Mouse (Mus musculus): ENCODE results near the gene Tbc1d9b.

Tbc1d9b gene

DNA sequence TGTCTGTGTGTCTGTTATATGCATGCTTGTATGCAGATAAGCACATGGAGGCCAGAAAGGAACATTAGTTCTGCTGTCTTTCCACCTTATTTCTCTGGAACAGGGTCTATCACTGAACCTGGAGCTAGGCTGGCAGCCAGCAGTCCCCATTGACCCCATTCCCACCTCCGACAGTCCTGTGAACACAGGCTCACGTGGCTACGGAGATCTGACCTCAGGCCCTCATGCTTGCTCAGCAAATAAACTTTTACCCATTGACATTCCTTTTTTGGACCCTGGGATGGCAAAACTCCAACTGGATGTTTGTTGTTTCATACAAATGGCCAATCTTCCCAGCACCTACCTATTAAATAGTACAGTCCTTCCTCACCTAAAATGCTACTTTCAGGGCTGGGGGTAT is 45.2 kb downstream of the Tbc1d9b start:
- in situ Hi-C loops (cut with MboI, MseI): no loop called here

DNA sequence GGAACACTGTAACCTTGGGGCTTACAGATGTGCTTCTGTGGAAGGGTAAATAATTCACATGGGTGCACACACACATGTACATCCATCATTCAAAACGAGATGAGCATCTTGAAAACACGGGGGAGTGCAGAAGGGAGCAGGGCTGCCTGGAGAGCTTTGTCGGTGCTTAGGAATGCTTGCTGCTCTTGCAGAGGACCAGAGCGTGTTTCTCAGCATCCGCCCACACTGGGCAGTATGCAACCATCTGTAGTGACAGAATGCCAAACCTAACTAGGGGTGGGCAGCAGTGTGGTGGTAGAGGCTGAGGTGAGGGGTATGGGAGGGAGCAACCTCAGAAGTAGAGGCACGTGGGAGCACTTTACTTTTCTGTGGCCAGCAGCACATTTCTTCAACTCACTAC is 45.9 kb downstream of the Tbc1d9b start:
- in situ Hi-C loops (cut with MboI, MseI): no loop called here

DNA sequence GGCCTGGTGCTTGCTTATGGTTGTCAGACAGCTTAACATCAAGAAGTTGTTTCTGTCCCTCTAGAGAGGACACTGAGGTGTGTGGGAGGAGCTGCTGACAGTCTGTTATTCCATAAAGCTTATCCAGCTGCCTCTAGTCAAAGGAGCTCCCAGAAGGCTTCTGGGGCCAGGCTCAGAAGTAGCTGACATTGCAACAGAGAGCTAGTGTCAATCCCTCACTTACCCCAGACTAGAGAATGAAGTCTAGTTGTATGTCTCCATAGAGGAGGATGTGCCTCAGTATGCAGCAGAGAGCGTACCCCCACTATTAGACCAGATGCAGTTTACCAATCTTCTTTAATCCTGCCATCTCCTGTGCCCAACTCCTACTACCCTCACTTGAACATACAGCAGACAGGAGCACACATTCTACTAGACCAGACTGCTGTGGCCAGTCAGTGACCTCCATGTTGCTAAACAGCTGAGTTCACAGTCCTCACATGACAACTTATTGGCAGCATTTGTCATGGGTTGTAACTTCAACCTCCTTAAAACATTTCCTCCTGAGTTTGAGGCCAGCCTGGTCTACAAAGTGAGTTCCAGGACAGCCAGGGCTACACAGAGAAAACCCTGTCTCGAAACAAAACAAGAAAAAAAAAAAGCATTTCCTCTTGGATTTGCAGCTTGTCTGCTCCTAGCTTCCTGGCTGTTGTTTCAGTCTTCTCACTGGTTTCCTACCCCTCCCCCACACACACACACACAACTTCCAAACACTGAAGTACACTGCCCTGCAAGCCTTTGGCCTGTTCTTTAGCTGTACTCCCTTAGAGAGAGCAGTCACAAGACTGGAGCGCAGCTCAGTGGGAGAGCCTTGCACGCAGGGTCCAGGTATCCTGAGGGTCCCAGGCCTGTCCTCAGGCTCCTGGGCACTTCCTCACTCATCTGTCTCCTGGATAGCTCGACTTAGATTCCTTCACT is 47.6 kb downstream of the Tbc1d9b start:
- in situ Hi-C loops (cut with MboI, MseI): no loop called here

DNA sequence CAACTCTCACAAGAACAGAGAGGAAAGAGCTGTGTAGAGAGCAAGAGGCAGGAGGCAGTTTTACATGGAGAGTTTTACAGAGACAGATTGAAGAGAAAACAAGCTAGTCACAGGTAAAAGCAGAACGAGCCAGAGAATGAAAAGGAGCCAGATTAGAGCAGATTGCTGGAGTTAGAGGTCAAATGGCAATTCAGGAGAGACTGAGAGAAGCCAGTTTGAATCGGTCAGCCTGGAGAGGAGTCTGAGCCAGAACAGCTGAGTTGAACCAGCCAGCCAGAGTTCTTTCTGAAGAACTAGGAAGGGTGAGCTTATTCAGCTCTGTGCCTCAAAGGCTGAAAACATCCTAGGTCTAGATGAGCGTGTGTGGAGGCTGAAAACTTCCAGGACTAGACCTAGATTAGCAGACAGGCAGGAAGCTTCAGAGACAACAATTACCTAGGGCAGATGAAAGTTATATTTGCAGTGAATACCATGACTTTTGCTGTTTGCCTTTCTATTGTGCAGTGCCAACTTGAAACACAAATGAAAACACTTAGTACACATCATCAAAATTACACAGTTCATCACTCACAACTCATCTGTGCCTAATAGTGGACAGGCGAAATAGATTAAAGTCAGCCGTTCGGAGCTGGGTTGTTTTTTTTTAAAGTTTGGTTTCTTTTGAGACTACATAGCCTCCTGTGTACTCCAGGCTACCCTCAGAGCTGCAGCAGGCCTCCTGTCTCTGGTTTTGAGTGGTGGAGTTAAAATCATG is 49.5 kb downstream of the Tbc1d9b start:
- in situ Hi-C loops (cut with MboI, MseI): no loop called here

DNA sequence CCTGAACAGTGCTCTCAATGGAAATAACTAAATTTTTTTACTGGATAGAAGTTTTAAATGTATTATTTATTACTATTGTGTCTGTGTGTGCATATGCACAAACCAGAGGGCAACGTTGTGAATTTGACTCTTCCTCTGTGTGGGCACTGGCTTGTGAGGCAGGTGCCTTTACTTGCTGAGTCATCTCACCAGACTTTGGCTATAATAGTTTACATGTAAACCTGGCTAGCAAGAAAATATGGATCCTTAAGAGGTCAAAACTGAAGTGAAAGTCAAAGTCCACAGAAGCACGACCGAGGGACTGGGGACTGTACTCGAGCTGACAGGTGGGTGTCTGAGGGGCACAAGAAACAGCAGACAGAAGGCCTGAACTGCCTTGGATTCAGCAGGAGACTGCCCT is 51.5 kb downstream of the Tbc1d9b start:
- in situ Hi-C loops (cut with MboI, MseI): no loop called here

DNA sequence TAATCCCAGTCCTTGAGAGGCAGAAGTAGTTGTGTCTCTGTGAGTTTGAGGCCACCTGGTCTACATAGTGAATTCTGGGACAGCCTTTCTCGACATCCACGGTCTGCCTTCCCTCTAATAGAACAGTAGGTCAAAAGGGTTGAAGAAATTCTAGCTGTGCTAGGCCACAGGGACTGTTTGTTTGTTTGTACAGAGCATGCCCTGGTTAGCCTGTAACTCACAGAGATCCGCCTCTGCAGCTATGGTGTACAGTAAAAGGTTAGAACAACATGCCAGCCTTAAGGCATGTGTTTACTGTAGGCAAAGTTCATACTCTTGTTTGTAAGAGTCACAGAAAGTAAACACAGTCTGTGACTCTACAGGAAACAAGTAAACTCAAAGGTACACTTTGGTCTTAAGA is 53.6 kb downstream of the Tbc1d9b start:
- in situ Hi-C loops (cut with MboI, MseI): no loop called here

DNA sequence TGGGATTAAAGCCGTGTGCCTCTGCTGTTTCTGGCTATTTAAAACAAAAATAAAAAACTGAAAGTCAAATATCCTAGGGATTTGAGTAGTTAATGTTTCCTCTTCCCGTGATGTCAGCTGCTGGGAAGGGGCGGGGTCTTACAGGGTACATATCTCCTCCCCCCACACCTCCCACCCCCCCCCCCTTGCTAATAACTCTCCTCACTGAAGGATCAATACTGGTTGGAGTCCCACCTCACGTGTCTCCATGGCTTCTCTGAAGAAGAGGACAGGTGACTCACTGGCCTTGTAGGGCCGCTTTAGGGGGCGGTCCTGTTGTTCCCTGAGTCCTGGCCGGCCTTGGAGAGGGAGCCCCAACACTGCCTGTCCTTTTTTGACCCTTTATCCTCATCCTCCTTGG is 57.5 kb downstream of the Tbc1d9b start:
- in situ Hi-C loops (cut with MboI, MseI): no loop called here

DNA sequence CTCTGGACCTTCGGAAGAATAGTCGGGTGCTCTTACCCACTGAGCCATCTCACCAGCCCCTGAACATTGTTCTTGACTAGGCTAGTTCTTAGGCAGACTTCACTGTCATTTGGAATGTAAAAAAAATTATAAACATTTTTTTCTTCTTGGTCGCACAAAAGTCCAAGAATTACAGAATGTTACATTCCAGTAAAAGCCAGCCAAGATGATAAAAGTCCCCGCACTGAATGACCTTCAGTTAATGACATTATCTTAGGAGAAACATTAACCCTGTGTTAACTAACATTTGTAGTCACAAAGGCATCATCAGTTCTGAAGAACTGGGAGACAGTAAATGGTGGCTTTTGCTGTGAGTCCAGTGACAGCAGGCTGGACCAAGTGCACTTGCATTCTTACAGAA is 59.2 kb downstream of the Tbc1d9b start:
- in situ Hi-C loops (cut with MboI, MseI): loop anchor here (10.0 kb wide), 1 partner anchor 936 kb away; no protein-coding TSS in a partner anchor

DNA sequence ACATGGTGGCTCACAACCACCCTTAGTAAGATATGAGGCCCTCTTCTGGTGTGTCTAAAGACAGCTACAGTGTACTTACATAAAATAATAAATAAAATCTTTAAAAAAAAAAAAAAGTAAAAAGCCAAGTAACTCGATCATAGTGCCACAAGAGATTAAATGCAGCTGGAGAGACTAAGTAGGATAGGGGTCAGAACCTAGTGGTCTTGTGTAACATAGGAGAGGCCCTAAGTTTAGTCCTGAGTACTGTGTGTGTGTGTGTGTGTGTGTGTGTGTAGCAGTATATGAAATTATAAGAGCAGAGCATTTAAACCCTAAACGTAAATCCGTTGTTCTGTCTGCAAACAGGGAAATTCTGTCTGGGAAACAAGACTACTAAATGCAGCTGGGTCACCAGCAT is 61.1 kb downstream of the Tbc1d9b start:
- in situ Hi-C loops (cut with MboI, MseI): loop anchor here (10.0 kb wide), 1 partner anchor 937 kb away; no protein-coding TSS in a partner anchor

DNA sequence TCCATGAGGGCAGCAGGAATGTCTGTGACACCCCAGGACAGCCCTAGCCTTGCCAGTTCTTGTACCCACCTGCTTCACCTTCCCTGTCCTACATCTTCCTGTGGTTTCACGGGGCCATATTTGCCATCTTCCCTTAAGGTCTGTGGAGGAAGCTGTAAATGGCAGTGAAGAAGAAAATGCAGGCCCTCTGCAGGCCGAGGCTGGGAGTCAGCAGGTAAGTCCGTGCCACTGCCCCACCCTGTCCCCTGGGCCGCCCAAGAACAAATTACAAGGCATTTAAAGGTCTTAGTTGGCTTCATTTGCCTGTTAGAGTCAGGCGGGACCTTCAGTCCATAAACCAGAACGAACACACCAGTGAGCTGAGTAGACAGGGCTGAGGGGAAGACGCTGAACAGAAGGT is 62.9 kb downstream of the Tbc1d9b start:
- in situ Hi-C loops (cut with MboI, MseI): loop anchor here (10.0 kb wide), 1 partner anchor 939 kb away; no protein-coding TSS in a partner anchor

DNA sequence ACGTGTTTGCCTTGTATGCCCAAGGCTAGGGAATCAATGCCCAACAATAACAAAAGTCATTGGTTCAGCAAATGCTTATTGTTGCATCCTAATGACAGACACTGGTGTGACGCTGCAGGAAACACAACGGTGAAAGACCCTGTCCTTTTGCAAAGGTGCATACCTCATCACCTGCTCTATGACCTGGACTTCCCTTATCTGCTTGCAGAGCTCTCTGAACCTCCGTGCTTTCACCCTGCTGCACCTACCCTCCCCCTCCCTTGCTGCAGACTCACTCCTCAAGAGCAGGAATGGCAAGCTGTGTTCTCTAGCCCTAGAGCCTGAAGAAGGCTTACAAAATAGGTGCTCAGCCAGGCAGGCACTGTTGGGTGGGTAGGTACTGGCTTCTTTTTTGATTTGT is 63.6 kb downstream of the Tbc1d9b start:
- in situ Hi-C loops (cut with MboI, MseI): loop anchor here (10.0 kb wide), 1 partner anchor 940 kb away; no protein-coding TSS in a partner anchor

DNA sequence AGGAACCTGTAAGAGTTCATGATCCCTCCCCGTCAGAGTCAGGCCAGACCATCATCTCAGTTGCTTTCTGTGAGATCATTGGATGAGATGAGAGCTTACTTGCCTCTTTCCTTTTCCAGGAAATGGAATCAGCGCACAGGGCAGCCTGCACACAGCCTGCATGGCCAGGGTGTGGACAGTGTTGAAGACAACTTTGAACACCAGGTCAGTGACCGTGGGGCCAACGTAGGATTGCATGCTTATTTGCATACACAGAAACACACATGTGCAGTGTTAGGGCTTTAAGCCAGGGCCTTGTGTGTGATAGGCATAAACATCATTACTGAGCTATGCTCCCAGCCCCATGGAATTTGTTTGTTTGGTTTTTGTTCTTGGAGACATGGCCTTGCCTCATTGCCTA is 66.3 kb downstream of the Tbc1d9b start:
- in situ Hi-C loops (cut with MboI, MseI): loop anchor here (10.0 kb wide), 1 partner anchor 943 kb away; no protein-coding TSS in a partner anchor

DNA sequence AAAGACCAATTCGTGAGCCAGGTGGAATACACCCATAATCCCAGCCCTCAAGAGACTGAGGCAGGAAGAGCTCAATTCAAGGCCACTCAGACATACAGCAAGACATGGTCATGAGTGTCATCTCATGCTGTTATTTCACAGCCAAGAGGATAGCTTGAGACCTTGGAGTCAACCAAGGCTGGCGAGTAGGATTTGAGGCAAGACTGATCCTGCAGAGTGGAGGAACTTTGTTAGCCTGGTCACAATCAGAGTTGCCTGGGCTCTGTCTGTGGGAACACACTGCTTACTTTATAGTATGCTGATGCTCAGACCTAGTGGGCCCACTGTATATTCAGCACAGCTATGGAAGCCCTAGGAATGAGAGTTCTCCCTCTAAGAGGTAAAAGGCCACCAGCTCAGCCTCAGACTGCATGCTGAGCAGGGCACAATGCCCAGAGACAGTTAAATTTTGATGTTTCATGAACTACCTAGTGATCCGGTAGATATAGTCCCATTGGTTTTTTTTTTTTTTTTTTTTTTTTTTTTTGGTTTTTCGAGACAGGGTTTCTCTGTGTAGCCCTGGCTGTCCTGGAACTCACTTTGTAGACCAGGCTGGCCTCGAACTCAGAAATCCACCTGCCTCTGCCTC is 67.1 kb downstream of the Tbc1d9b start:
- in situ Hi-C loops (cut with MboI, MseI): loop anchor here (10.0 kb wide), 1 partner anchor 944 kb away; no protein-coding TSS in a partner anchor

DNA sequence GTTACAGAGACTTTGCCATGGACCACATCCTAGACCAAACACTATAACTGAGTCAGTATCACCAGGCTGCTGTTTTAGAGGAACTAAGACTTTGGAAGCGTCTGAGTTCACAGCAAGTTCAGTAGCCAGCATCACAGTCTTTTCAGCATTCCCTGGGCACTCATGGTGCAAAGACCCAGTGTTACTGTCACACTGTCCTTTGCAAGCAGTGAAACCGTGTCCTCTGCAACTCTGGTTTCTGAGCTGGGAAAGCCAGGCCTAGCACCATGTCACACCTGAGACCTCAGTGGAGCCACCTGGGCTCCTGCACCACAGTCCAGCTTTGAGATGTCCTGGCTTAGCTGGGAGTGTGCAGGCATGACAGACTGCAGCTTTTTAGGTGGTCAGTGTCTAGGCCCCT is 67.7 kb downstream of the Tbc1d9b start:
- in situ Hi-C loops (cut with MboI, MseI): loop anchor here (10.0 kb wide), 1 partner anchor 944 kb away; no protein-coding TSS in a partner anchor

DNA sequence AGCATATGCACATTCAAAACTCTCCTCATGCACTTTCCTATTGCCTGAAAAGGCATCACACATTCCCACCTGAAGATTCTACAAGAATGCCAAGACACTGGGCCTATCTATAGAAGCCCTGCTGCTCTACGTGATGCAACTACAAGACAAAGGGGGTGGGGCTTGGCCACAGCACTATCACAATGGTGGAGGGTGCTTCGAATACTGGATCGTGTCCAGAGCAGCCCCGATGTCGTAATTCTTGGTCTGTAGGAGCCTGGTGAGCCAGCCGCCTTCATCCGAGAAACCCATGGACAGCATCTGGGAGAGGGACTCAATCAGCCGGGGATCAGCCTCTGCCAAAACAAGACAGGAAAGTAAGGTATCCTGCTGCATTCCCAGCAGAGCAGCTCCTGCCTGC is 69.4 kb downstream of the Tbc1d9b start:
- in situ Hi-C loops (cut with MboI, MseI): no loop called here

DNA sequence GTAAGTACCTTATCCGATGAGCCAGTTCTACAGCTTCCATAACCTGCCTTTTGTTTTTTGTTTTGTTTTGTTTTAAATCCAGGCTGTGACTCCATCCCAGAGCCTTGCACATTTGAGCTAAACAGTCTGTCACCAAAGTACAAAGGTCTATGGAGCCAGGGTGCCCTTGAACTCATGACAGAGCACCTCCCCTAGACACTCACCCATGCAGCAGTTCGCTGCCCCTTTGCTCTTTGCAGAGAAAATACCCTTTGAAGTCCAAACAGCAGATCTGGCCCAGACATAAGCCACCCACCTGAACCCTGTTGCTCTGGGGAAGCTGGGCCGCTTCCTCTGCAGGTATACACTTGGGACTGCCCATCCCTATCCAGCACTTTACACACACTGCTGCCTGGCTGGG is 70.4 kb downstream of the Tbc1d9b start:
- in situ Hi-C loops (cut with MboI, MseI): no loop called here

DNA sequence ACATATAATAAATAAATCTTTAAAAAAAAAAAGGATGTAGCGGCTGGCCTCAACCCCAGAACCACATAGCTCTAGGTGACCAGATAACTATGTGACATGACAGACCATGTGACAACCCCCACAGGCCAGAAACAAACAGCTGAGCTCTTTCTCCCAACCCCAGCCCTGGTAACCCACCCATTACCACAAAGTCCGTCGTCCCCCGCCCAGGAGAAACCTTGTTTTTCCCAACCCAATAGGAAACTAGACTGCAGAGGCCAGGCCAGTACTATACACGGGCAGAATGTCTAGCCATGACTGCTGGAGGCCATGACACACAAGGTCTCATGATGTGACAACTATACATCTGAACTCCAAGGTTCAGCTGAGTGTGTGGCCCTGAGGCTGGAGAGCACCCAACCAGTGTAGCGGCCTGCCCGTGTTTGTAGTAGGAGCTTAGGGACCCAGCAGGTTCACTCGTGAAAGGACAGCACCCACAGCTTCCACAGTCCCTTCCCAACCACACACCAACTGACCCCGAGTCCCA is 72.2 kb downstream of the Tbc1d9b start:
- in situ Hi-C loops (cut with MboI, MseI): no loop called here

DNA sequence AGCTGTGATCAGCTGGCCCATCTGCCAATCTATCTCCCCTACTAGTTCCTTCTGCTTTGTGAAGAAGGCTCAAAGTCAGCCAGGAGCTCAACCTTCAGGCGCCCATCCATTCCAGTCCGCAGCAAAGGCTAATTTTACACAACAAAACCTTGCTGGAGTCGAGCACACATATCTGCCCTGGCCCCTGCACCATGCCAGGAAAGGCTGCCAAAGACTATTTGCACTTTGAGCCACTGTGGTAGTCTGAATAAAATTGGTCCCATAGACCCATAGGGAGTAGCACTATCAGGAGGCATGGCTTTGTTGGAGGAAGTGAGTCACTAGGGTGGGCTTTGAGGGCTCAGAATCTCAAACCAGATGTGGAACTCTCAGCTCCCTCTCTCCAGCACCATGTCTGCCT is 74.2 kb downstream of the Tbc1d9b start:
- in situ Hi-C loops (cut with MboI, MseI): no loop called here

DNA sequence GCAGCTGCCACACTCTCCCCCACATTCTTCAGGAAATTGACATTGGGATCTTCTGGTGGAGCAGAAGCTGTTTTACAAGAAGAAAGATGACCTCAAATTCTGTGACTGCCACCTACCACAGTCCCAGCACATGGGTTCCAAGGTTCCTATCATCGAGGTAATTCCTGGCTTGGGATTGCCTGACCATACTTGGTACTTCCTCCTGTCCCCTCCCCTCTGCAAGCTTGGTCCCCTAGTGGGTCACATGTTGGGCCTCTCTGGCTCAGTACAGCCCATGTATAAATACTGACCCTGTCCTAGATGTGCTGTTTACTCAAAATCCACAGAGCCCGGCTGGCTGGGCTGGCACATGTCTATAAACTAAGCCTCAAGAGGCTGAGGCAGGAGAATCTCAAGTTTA is 74.8 kb downstream of the Tbc1d9b start:
- in situ Hi-C loops (cut with MboI, MseI): no loop called here

DNA sequence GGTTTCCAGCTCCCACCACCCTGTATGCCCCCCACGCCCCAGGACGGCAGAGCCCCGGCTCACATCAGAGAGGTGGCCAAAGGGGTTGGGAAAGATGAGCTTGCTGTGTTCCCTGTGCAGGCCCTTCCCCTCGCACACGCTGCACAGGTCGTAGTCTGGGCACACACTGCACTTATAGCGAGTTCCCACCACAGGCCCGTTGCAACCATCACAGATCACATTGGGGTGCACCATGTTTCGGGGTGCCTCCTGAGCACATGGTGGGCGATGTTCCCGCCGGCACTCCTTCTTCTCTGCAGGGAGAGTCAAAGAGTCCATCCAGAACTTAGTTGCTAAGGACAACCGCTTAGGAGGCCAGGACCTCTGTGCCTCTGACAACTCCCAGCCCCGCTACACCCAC is 76.1 kb downstream of the Tbc1d9b start:
- in situ Hi-C loops (cut with MboI, MseI): no loop called here

DNA sequence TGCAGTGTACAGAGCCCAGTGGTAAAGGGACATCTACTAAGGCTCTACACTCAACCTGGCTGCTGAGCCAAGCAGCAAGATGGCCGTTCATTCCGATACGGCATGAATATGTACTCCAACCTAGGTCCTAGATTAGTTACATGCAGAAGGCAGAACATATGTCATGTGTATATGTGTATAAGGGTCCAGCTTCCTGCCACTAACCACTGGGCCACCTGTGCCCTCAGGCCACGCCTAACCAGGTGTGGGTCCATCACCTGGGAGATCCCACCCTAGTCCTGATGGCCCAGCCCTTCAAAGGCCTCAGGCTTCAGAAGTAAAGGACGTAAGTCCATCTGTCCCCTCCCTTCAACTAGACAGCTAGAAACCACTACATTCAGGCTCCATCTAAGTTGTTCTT is 76.8 kb downstream of the Tbc1d9b start:
- in situ Hi-C loops (cut with MboI, MseI): no loop called here

DNA sequence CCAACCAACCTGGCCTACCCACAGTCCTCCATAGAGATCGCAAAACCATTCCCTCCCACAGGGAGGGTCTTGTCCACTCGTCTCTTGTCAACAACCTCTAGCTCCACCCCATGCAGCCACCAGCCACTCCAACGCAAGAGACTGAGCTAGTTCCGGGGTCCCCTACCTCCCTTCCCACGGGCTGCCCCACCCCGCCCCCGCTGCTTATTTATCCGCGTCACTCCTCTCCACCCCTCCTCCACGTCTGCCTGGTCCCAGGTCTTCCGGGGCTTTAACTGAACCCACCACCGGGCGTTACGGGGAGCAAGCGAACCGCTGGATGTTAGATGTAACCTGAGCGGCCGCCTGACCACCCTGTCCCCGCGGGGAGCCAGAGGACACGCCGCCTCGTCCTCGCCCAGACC is 78.9 kb downstream of the Tbc1d9b start:
- in situ Hi-C loops (cut with MboI, MseI): no loop called here
